In the genomic region with DNA sequence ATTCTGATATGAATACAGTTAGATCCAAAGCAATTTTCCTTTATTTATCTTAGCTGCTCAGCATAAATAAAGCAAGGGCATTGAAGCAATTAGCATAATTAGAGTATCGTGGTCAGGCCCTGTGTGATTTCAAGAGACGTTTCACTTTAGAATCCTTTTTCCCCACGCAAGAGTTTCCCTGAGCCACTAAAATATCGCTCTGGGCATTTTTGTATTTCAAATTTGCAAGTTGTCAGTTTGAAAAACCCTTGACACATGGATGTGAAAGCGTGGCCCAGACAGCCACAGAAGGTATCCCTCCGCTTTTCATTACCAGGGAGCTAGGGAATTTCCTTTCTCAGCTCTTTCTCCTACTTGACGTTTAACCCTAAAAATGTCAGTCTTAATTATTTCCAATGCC, we compare ENCODE assay signal across 27 mouse cellular contexts.
DNase-seq lines count a peak whose midpoint lies in the region; ATAC-seq and TF ChIP-seq lines count a peak whose summit lies in the region.
"Had no signal": no experiment of that assay in that cellular context is flagged by ENCODE, and none has a peak within 500 bp of the region (broad histone marks: within the 10 kb centered on the region; RNA-seq: fewer than 3 reads in every experiment).

No protein-coding gene starts in this region.

- no peaks in the 10 kb centered on the region for H3K9me3 ChIP-seq in forebrain, embryonic 15.5 days
- H3K9me3 ChIP-seq in forebrain, embryonic 13.5 days (replicated peaks): no peaks in the 10 kb centered on the region
- H3K9me3 ChIP-seq in hindbrain, embryonic 14.5 days (ENCODE audit: control insufficient read depth, low read length): no peaks in the 10 kb centered on the region
- H3K9me3 ChIP-seq in hindbrain, embryonic 10.5 days: no peaks in the 10 kb centered on the region
- no peaks in the 10 kb centered on the region for H3K9me3 ChIP-seq in midbrain, embryonic 14.5 days (ENCODE audit: control insufficient read depth, low read length)
- H3K9me3 ChIP-seq in midbrain, postnatal 0 days (ENCODE audit: low read length): no peaks in the 10 kb centered on the region
- H3K9me3 ChIP-seq in embryonic facial prominence, embryonic 13.5 days: no peaks in the 10 kb centered on the region
- H3K9me3 ChIP-seq: embryonic facial prominence, embryonic 12.5 days; forebrain, embryonic 12.5 days; heart, embryonic 12.5 days; heart, embryonic 15.5 days; hindbrain, embryonic 15.5 days had no signal

- DNase-seq in hindbrain, embryonic 14.5 days (ENCODE audit: low spot score): no peak
- no peak for DNase-seq in hindbrain, embryonic 10.5 days (ENCODE audit: low spot score)
- peak; percentile 51 for DNase-seq in midbrain, embryonic 14.5 days
- no peak for DNase-seq in midbrain, postnatal 0 days (ENCODE audit: low spot score)
- DNase-seq: adrenal gland, postnatal 10 days; B cell, adult 2 months; cerebellum, adult 11-12 months; cerebellum, adult 8-10 months; cerebellum, postnatal 10 days; cerebellum, postnatal 36 days; embryo, embryonic 11 days; gastrocnemius, postnatal 36 days; heart, postnatal 10 days; heart, postnatal 36 days had no signal

- no peak overlapping the region for H3K9ac ChIP-seq in forebrain, embryonic 15.5 days (replicated peaks)
- H3K9ac ChIP-seq in forebrain, embryonic 13.5 days: no peak overlapping the region
- H3K9ac ChIP-seq in hindbrain, embryonic 14.5 days: no peak overlapping the region
- H3K9ac ChIP-seq in midbrain, embryonic 14.5 days (replicated peaks; ENCODE audit: low read length): no peak overlapping the region
- no peak overlapping the region for H3K9ac ChIP-seq in midbrain, postnatal 0 days (replicated peaks; ENCODE audit: low read length, poor library complexity, severe bottlenecking)
- H3K9ac ChIP-seq in embryonic facial prominence, embryonic 13.5 days: no peak overlapping the region
- H3K9ac ChIP-seq: embryonic facial prominence, embryonic 12.5 days; forebrain, embryonic 12.5 days; heart, embryonic 12.5 days; heart, embryonic 15.5 days; hindbrain, embryonic 15.5 days had no signal

- 0 out of 2 replicates have a peak overlapping the region, but pooled peaks have one; percentile 11 for H3K27ac ChIP-seq in forebrain, embryonic 15.5 days (replicated peaks)
- no peak overlapping the region for H3K27ac ChIP-seq in forebrain, embryonic 13.5 days
- H3K27ac ChIP-seq in hindbrain, embryonic 14.5 days: peak overlapping the region; percentile 35; the same call in 1 of the 2 replicates
- no peak overlapping the region for H3K27ac ChIP-seq in hindbrain, embryonic 10.5 days
- H3K27ac ChIP-seq in midbrain, embryonic 14.5 days (replicated peaks; ENCODE audit: low read depth, low read length): 0 out of 2 replicates have a peak overlapping the region, but pooled peaks have one; percentile 37
- H3K27ac ChIP-seq in midbrain, postnatal 0 days (ENCODE audit: low read depth, low read length): no peak overlapping the region
- H3K27ac ChIP-seq in embryonic facial prominence, embryonic 13.5 days: no peak overlapping the region
- H3K27ac ChIP-seq: embryonic facial prominence, embryonic 12.5 days; forebrain, embryonic 12.5 days; heart, embryonic 15.5 days; hindbrain, embryonic 15.5 days had no signal

- no peak for ATAC-seq in forebrain, embryonic 15.5 days (replicated peaks)
- ATAC-seq in forebrain, embryonic 13.5 days: no peak
- no peak for ATAC-seq in hindbrain, embryonic 14.5 days (ENCODE audit: low FRiP score)
- no peak for ATAC-seq in midbrain, embryonic 14.5 days (ENCODE audit: low FRiP score, low TSS enrichment)
- no peak for ATAC-seq in midbrain, postnatal 0 days (ENCODE audit: low FRiP score)
- ATAC-seq in embryonic facial prominence, embryonic 13.5 days (ENCODE audit: insufficient number of reproducible peaks, insufficient read depth, low FRiP score, low TSS enrichment, low read depth): no peak
- ATAC-seq: intestine, postnatal 0 days; Patski had no signal

- peaks cover 9% of the 10 kb centered on the region for H3K4me1 ChIP-seq in forebrain, embryonic 15.5 days
- peaks cover 9% of the 10 kb centered on the region for H3K4me1 ChIP-seq in forebrain, embryonic 13.5 days
- 0 out of 2 replicates have a peak, but pooled peaks cover 9% of the 10 kb centered on the region for H3K4me1 ChIP-seq in hindbrain, embryonic 14.5 days (replicated peaks; ENCODE audit: control insufficient read depth, insufficient read depth, low read length)
- no peaks in the 10 kb centered on the region for H3K4me1 ChIP-seq in hindbrain, embryonic 10.5 days (replicated peaks)
- H3K4me1 ChIP-seq in midbrain, embryonic 14.5 days (ENCODE audit: control insufficient read depth, insufficient read depth, low read length): peaks cover 8% of the 10 kb centered on the region
- H3K4me1 ChIP-seq in midbrain, postnatal 0 days (ENCODE audit: insufficient read depth, low read length): no peaks in the 10 kb centered on the region
- H3K4me1 ChIP-seq in embryonic facial prominence, embryonic 13.5 days: peaks cover 19% of the 10 kb centered on the region
- H3K4me1 ChIP-seq: embryonic facial prominence, embryonic 12.5 days; heart, embryonic 15.5 days had no signal

- no peak overlapping the region for H3K4me2 ChIP-seq in forebrain, embryonic 15.5 days (replicated peaks)
- no peak overlapping the region for H3K4me2 ChIP-seq in forebrain, embryonic 13.5 days
- H3K4me2 ChIP-seq in hindbrain, embryonic 14.5 days (replicated peaks): no peak overlapping the region
- no peak overlapping the region for H3K4me2 ChIP-seq in midbrain, embryonic 14.5 days (ENCODE audit: low read length)
- no peak overlapping the region for H3K4me2 ChIP-seq in midbrain, postnatal 0 days (ENCODE audit: low read depth, low read length, poor library complexity, severe bottlenecking)
- H3K4me2 ChIP-seq in embryonic facial prominence, embryonic 13.5 days: peak overlapping the region; percentile 12; the same call in 1 of the 2 replicates
- H3K4me2 ChIP-seq: embryonic facial prominence, embryonic 12.5 days; forebrain, embryonic 12.5 days; heart, embryonic 12.5 days; heart, embryonic 15.5 days; hindbrain, embryonic 15.5 days had no signal

- H3K27me3 ChIP-seq in forebrain, embryonic 15.5 days: no peaks in the 10 kb centered on the region
- H3K27me3 ChIP-seq in forebrain, embryonic 13.5 days: no peaks in the 10 kb centered on the region
- no peaks in the 10 kb centered on the region for H3K27me3 ChIP-seq in hindbrain, embryonic 14.5 days (ENCODE audit: control insufficient read depth, insufficient read depth, low read length)
- H3K27me3 ChIP-seq in hindbrain, embryonic 10.5 days (ENCODE audit: insufficient read depth, poor library complexity, severe bottlenecking): no peaks in the 10 kb centered on the region
- no peaks in the 10 kb centered on the region for H3K27me3 ChIP-seq in midbrain, embryonic 14.5 days (ENCODE audit: control insufficient read depth, insufficient read depth, low read length)
- H3K27me3 ChIP-seq in midbrain, postnatal 0 days (ENCODE audit: insufficient read depth, low read length): no peaks in the 10 kb centered on the region
- H3K27me3 ChIP-seq in embryonic facial prominence, embryonic 13.5 days: no peaks in the 10 kb centered on the region
- H3K27me3 ChIP-seq: CH12.LX; embryonic facial prominence, embryonic 12.5 days; forebrain, embryonic 12.5 days; heart, embryonic 12.5 days; heart, embryonic 15.5 days; hindbrain, embryonic 15.5 days; Patski had no signal

- WGBS in forebrain, embryonic 15.5 days: 27% methylated on average over 7 of the region's 7 CpGs
- 42% methylated on average over 7 of the region's 7 CpGs for WGBS in forebrain, embryonic 13.5 days
- WGBS in hindbrain, embryonic 14.5 days: 40% methylated on average over 7 of the region's 7 CpGs
- 71% methylated on average over 7 of the region's 7 CpGs for WGBS in hindbrain, embryonic 10.5 days
- 32% methylated on average over 7 of the region's 7 CpGs for WGBS in midbrain, embryonic 14.5 days
- WGBS in midbrain, postnatal 0 days: 31% methylated on average over 7 of the region's 7 CpGs
- 16% methylated on average over 7 of the region's 7 CpGs for WGBS in embryonic facial prominence, embryonic 13.5 days

- H3K36me3 ChIP-seq in forebrain, embryonic 15.5 days: no peaks in the 10 kb centered on the region
- no peaks in the 10 kb centered on the region for H3K36me3 ChIP-seq in forebrain, embryonic 13.5 days (ENCODE audit: poor library complexity, severe bottlenecking)
- no peaks in the 10 kb centered on the region for H3K36me3 ChIP-seq in hindbrain, embryonic 14.5 days (replicated peaks; ENCODE audit: control insufficient read depth, insufficient read depth)
- H3K36me3 ChIP-seq in hindbrain, embryonic 10.5 days: no peaks in the 10 kb centered on the region
- H3K36me3 ChIP-seq in midbrain, embryonic 14.5 days (ENCODE audit: control insufficient read depth, insufficient read depth, low read length): no peaks in the 10 kb centered on the region
- no peaks in the 10 kb centered on the region for H3K36me3 ChIP-seq in midbrain, postnatal 0 days (ENCODE audit: insufficient read depth, low read length)
- H3K36me3 ChIP-seq in embryonic facial prominence, embryonic 13.5 days: no peaks in the 10 kb centered on the region
- H3K36me3 ChIP-seq: embryonic facial prominence, embryonic 12.5 days; forebrain, embryonic 12.5 days; G1E; heart, embryonic 12.5 days; heart, embryonic 15.5 days; hindbrain, embryonic 15.5 days had no signal

- no peak for TF ChIP-seq CTCF in midbrain, postnatal 0 days (IDR thresholded peaks at IDR 0.05)

- no peak overlapping the region for H3K4me3 ChIP-seq in forebrain, embryonic 15.5 days
- H3K4me3 ChIP-seq in forebrain, embryonic 13.5 days: no peak overlapping the region
- no peak overlapping the region for H3K4me3 ChIP-seq in hindbrain, embryonic 14.5 days (replicated peaks; ENCODE audit: low read length)
- no peak overlapping the region for H3K4me3 ChIP-seq in hindbrain, embryonic 10.5 days
- H3K4me3 ChIP-seq in midbrain, embryonic 14.5 days (replicated peaks; ENCODE audit: low read depth, low read length): no peak overlapping the region
- no peak overlapping the region for H3K4me3 ChIP-seq in midbrain, postnatal 0 days (ENCODE audit: low read depth, low read length)
- H3K4me3 ChIP-seq in embryonic facial prominence, embryonic 13.5 days: no peak overlapping the region
- H3K4me3 ChIP-seq: embryonic facial prominence, embryonic 12.5 days; erythroblast, embryonic 14.5 days; forebrain, embryonic 12.5 days; heart, embryonic 12.5 days; heart, embryonic 15.5 days; hindbrain, embryonic 15.5 days had no signal

Comparison
In these comparisons a context has a peak if more than half of its experiments do, and no peak if none do; other contexts are left out.
1. H3K27ac ChIP-seq: peak in forebrain, embryonic 15.5 days (single experiment), hindbrain, embryonic 14.5 days (single experiment) and midbrain, embryonic 14.5 days (single experiment); none in forebrain, embryonic 13.5 days (single experiment), hindbrain, embryonic 10.5 days (single experiment), midbrain, postnatal 0 days (single experiment) and embryonic facial prominence, embryonic 13.5 days (single experiment).